Mouse (Mus musculus) bone marrow, adult 2 months (tissue): ENCODE measurements at regions not wholly inside any gene's neighbourhood (a gene's known extent, or its start where the extent isn't known, plus 50 kb on each side); places are given as distances from the start of the nearest gene placed in this dataset.

Source experiments
- H3K27ac ChIP-seq: fragments of 200-500 bp; 2 replicates; pipeline ENCODE4 v1.5.1; 2012; ENCODE audit warnings: low read depth, mild to moderate bottlenecking, control low read depth, inconsistent platforms, low read length; ENCODE audit not compliant: control insufficient read depth, poor library complexity, insufficient read depth
- H3K4me1 ChIP-seq: fragments of 200-500 bp; 2 replicates; pipeline ENCODE4 v1.6.1; 2011; ENCODE audit warnings: low read length; ENCODE audit not compliant: control insufficient read depth, insufficient read depth
- H3K4me3 ChIP-seq: fragments of 200-500 bp; replicated peaks from 2 replicates; pipeline ENCODE3; 2011; ENCODE audit warnings: mild to moderate bottlenecking, low read depth, low read length, control low read depth; ENCODE audit not compliant: control insufficient read depth
- CTCF ChIP-seq: fragments of 200-500 bp; IDR thresholded peaks from 2 replicates; pipeline ENCODE4 v1.5.1; 2011; ENCODE audit warnings: low read length, control low read depth; ENCODE audit not compliant: control insufficient read depth, insufficient read depth
- POLR2A ChIP-seq: fragments of 200-500 bp; IDR thresholded peaks from 2 replicates; pipeline ENCODE4 v1.6.1; 2011; ENCODE audit warnings: low read depth, mild to moderate bottlenecking, control low read depth, low read length, borderline replicate concordance; ENCODE audit not compliant: control insufficient read depth
- WGBS: fragments of 180-500 bp; shearing (Covaris S2); methylation state at CpG from one replicate; pipeline ENCODE4 v1.1.7; 2018; 5-methylcytosine and 5-hydroxymethylcytosine counted together

DNA sequence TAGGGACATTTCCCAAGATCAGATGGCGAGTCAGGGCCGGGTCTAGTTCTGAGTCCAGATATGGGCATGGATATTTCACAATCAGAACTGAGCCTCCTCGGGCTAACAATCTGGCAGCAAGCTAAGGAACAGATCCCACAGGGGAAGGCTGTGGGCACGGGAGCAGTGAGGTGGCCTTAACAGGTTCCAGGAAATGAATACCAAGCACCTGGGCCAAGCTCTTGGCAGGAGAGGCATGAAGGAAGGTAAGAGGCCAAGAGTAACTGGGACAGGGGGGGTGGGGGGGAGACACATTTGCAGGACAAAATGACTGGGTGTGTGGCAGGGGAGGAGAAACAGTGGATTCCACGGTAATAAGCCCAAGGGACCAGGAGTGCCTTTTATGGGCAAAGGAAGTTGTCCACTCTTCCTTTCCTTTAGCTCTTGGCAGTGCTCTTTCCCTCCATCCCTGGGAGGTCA lies 124.9 kb upstream of the Ank start:
- H3K27ac ChIP-seq = no peak overlapping the region
- H3K4me3 ChIP-seq = no peak overlapping the region
- TF ChIP-seq POLR2A = no peak
- no peak for TF ChIP-seq CTCF
- 28% methylated on average over 5 of the region's 5 CpGs for WGBS
- H3K4me1 ChIP-seq = no peaks in the 10 kb centered on the region; the same call in 1 of the 2 replicates

DNA sequence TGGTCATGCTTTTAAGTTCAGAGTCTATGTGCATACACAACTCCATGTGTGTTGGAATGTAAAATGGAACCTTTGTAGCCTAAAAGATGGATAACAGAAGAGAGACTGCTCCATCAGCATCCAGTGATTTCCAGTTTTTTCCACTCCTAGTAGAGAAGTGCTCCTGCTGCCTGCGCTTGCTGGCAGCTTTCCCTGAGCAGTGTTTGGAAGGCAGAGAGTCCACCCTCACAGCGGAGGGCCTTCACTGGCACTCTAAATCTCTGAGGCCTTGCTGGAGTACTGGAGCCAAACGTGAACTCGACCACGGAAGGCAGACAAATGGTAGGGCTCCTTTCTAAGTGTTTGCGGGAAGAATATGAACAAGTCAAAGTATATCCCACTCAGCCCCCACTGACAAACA lies 108.0 kb upstream of the Ank start:
- WGBS = 79% methylated on average over 6 of the region's 6 CpGs
- no peak overlapping the region for H3K4me3 ChIP-seq
- no peak overlapping the region for H3K27ac ChIP-seq
- H3K4me1 ChIP-seq = no peaks in the 10 kb centered on the region; the same call in none of the 2 replicates
- TF ChIP-seq POLR2A = no peak

GRCm38 (mm10) chr15:27359271-27359670 lies 107.2 kb upstream of the Ank start:
- Histone ChIP-seq H3K4me3 (no peak overlapping the region), H3K4me1 (no peaks in the 10 kb centered on the region; the same call in none of the 2 replicates), H3K27ac (no peak overlapping the region)
- WGBS = 74% methylated on average over 1 of the region's 1 CpGs
- TF ChIP-seq POLR2A (no peak), CTCF (no peak)

DNA sequence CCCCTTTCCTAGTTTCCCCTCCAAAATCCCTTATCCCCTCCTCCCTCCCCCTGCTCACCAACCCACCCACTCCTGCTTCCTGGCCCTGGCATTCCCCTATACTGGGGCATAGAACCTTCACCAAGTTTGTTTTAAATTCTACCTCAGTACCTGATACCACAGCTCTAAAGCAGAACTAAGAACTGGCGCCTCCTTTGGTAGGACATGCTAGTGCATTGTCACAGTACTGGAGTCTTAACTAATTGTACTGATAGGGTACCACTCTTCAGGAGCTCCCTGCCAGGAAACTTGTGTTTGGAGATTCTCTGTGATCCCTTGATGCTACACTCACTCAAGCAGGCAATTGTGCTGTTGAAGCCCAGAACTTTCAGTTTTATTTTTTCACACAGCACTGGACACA lies 92.0 kb upstream of the Ank start:
- H3K4me3 ChIP-seq = no peak overlapping the region
- no peak overlapping the region for H3K27ac ChIP-seq
- TF ChIP-seq POLR2A (no peak), CTCF (no peak)
- WGBS = 65% methylated on average over 1 of the region's 1 CpGs
- H3K4me1 ChIP-seq = no peaks in the 10 kb centered on the region

GRCm38 (mm10) chr15:27378601-27379094 lies 87.8 kb upstream of the Ank start:
- H3K27ac ChIP-seq = no peak overlapping the region
- 83% methylated on average over 3 of the region's 3 CpGs for WGBS
- H3K4me1 ChIP-seq = no peaks in the 10 kb centered on the region
- no peak overlapping the region for H3K4me3 ChIP-seq
- TF ChIP-seq CTCF (no peak), POLR2A (no peak)

DNA sequence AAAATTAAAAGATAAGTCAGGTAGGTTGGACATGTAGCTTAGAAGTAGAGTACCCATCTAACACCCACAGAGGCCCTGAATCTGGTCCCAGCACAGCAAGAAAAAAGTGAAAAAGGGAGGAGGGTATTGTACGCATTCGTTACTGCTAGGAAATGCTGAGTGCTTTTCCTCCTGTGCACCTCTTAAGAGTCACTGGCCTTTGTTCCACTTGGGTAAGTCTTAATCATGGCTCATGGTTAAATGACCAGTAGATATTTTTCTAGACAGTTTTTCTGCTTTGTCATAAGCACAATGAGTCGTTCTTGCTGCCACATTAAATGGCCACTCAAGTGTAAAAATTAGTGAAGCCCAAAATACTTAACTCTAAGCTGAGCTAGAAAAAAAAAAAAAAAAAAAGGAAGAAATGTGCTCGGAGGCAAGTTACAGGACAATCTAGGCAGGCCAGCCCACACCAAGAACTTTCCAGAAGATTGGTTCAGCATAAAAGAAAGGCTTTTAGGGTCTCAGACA lies 86.0 kb upstream of the Ank start:
- TF ChIP-seq CTCF (no peak), POLR2A (no peak)
- 69% methylated on average over 4 of the region's 4 CpGs for WGBS
- H3K4me1 ChIP-seq = no peaks in the 10 kb centered on the region
- no peak overlapping the region for H3K27ac ChIP-seq
- no peak overlapping the region for H3K4me3 ChIP-seq

GRCm38 (mm10) chr15:27381565-27381964 lies 84.9 kb upstream of the Ank start:
- 70% methylated on average over 2 of the region's 2 CpGs for WGBS
- TF ChIP-seq CTCF (no peak), POLR2A (no peak)
- H3K4me1 ChIP-seq = no peaks in the 10 kb centered on the region

DNA sequence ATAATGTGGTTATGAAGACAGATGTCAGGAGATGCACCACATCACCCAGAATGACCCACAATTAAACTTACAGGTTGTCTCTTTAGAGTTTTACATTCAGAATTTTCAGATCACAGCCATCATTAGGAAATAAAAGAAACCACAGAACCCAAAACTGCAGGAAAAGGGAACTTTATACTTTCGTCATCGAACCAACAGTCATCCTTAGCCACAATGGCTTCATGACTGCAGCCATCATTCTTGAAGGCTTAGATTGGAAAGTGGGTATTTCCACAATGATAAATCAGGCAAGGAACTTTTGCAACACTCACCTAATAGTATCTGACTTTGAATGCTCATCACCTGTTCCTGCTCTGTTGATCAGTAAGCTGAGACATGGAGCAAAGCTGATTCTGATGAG lies 75.9 kb upstream of the Ank start:
- WGBS = 17% methylated on average over 2 of the region's 2 CpGs
- no peak overlapping the region for H3K27ac ChIP-seq
- H3K4me3 ChIP-seq = no peak overlapping the region
- no peak for TF ChIP-seq CTCF
- no peak for TF ChIP-seq POLR2A
- no peaks in the 10 kb centered on the region for H3K4me1 ChIP-seq

More at GRCm38 (mm10) chr15:27381565-27381964, 84.9 kb upstream of the Ank start:
- Histone ChIP-seq H3K27ac (no peak overlapping the region), H3K4me3 (no peak overlapping the region)

DNA sequence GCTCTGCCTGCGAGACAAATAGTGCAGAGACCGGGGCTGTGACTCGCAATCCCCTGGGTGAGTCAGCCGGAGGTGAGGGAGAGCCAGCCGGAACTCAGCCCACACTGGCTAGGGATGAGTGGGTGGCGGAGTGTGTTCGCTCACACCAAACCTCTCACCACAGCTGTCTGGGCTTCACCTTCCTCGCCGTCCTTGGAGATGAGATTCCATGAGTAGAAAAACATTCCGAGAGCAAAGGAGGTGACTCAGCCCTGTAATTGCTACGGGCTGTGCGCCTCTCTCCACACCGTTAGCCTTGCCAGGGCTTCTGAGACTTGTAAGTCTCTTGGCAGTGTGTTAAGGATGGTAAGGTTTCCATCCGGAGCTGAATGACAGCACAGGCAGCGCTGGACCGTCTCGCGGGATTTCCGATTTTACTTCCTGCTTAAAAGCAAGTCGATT lies 60.7 kb upstream of the Ank start:
- H3K4me3 ChIP-seq = no peak overlapping the region
- TF ChIP-seq POLR2A = no peak
- no peak for TF ChIP-seq CTCF
- H3K27ac ChIP-seq = no peak overlapping the region
- no peaks in the 10 kb centered on the region for H3K4me1 ChIP-seq
- 84% methylated on average over 20 of the region's 20 CpGs for WGBS
